Mouse (Mus musculus) hindbrain, embryonic 14.5 days (tissue): ENCODE results near the gene Hoxa3. TPM values are rescaled to one million over a fixed set of nuclear protein-coding genes. Genes with fewer than 3 reads are reported as not detected.

Experiments used
- ATAC-seq: fragments of 200-750 bp; cut with Nextera tagmentation; 2 replicates; pipeline ENCODE4 v1.8.0; 2017; ENCODE audit warnings: moderate number of reproducible peaks, mild to moderate bottlenecking, moderate TSS enrichment, moderate library complexity; ENCODE audit not compliant: low FRiP score
- DNase-seq: peaks from one replicate; pipeline ENCODE4 v3.0.0-alpha.2; 2015; ENCODE audit warnings: low spot score
- H3K27ac ChIP-seq: fragments of 300-500 bp; sonication (generic); 2 replicates; pipeline ENCODE4 v1.5.1; 2014; ENCODE audit warnings: mild to moderate bottlenecking, moderate library complexity
- H3K27me3 ChIP-seq: fragments of 300-500 bp; sonication (generic); 2 replicates; pipeline ENCODE4 v1.6.1; 2014; ENCODE audit warnings: mild to moderate bottlenecking, low read length, mixed read lengths; ENCODE audit not compliant: control insufficient read depth, insufficient read depth
- H3K36me3 ChIP-seq: fragments of 300-500 bp; sonication (generic); replicated peaks from 2 replicates; pipeline ENCODE4 v1.6.1; 2014; ENCODE audit not compliant: control insufficient read depth, insufficient read depth
- H3K4me1 ChIP-seq: fragments of 300-500 bp; sonication (generic); replicated peaks from 2 replicates; pipeline ENCODE4 v1.6.1; 2014; ENCODE audit warnings: antibody characterized with exemption, low read length, mixed read lengths; ENCODE audit not compliant: control insufficient read depth, insufficient read depth
- H3K4me2 ChIP-seq: fragments of 300-500 bp; sonication (generic); replicated peaks from 2 replicates; pipeline ENCODE4 v1.6.1; 2014; ENCODE audit warnings: mild to moderate bottlenecking, moderate library complexity
- H3K4me3 ChIP-seq: fragments of 300-500 bp; sonication (generic); replicated peaks from 2 replicates; pipeline ENCODE4 v1.5.1; 2014; ENCODE audit warnings: mild to moderate bottlenecking, low read length
- H3K9ac ChIP-seq: fragments of 300-500 bp; sonication (generic); 2 replicates; pipeline ENCODE4 v1.6.1; 2014
- H3K9me3 ChIP-seq: fragments of 300-500 bp; sonication (generic); 2 replicates; pipeline ENCODE4 v1.6.1; 2016; ENCODE audit warnings: low read length; ENCODE audit not compliant: control insufficient read depth
- WGBS: fragments of 180-500 bp; shearing (Covaris S2); extraction: QIAGEN DNeasy Blood & Tissue Kit; methylation state at CpG from one replicate; pipeline ENCODE4 v1.1.7; 2014; 5-methylcytosine and 5-hydroxymethylcytosine counted together
- polyA plus RNA-seq: library from polyadenylated mRNA; unstranded; fragments of >200 nt; fragmentation: Nextera tagmentation; extraction: Ambion mirVana; gene quantifications from 2 replicates; pipeline ENCODE4 v1.2.1, GENCODE M21; 2014

The Hoxa3 gene
- polyA plus RNA-seq, 1 experiment from 2014 or later: 24.9 TPM

GRCm38 (mm10) chr6:52208072-52208867 is 4.9 kb downstream of the Hoxa3 start, which contains the start of gene Hoxa6:
Hoxa6 (minus strand) TSS chr6:52208722.
- Histone ChIP-seq H3K9ac (peak within 1 kb of the TSS; percentile 50), H3K36me3 (no peaks in the 10 kb centered on the region), H3K4me2 (peak within 1 kb of the TSS; percentile 81), H3K4me1 (no peaks in the 10 kb centered on the region), H3K27ac (peak within 1 kb of the TSS; percentile 85), H3K4me3 (peak within 1 kb of the TSS; percentile 50), H3K27me3 (peaks cover 92% of the 10 kb centered on the region), H3K9me3 (no peaks in the 10 kb centered on the region)
- 1% methylated on average over 47 of the region's 47 CpGs for WGBS
- DNase-seq (no peak), ATAC-seq (no peak)

DNA sequence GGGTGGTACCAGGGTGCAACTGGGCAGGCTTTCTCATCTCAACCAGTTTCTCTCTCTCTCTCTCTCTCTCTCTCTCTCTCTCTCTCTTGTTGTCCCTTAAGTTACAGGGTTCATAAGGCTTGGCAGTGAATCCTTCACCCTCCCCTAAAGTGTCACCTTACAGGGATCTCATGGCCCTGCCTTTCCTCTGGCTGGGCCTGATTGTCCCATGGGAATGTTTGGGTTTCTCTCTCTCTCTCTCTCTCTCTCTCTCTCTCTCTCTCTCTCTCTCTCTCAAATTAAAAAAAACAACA is 5.5 kb downstream of the Hoxa3 start:
- Histone ChIP-seq H3K27ac (0 out of 2 replicates have a peak overlapping the region, but pooled peaks have one; percentile 85), H3K36me3 (no peaks in the 10 kb centered on the region), H3K4me2 (peak overlapping the region; percentile 81), H3K9me3 (no peaks in the 10 kb centered on the region), H3K27me3 (peaks cover 90% of the 10 kb centered on the region), H3K4me1 (no peaks in the 10 kb centered on the region), H3K9ac (0 out of 2 replicates have a peak overlapping the region, but pooled peaks have one; percentile 43), H3K4me3 (peak overlapping the region; percentile 50)
- no peak for DNase-seq
- ATAC-seq: no peak

GRCm38 (mm10) chr6:52206882-52207683 is 6.1 kb downstream of the Hoxa3 start:
- Histone ChIP-seq H3K4me1 (no peaks in the 10 kb centered on the region), H3K4me3 (peak overlapping the region; percentile 50), H3K27ac (peak overlapping the region; percentile 85)

GRCm38 (mm10) chr6:52205638-52206621 is 7.2 kb downstream of the Hoxa3 start:
- peaks cover 89% of the 10 kb centered on the region for H3K27me3 ChIP-seq
- WGBS: 2% methylated on average over 55 of the region's 55 CpGs
- H3K36me3 ChIP-seq: no peaks in the 10 kb centered on the region
- DNase-seq: no peak
- H3K9ac ChIP-seq: peak overlapping the region; percentile 58
- no peak for ATAC-seq
- no peaks in the 10 kb centered on the region for H3K9me3 ChIP-seq
- H3K4me3 ChIP-seq: peak overlapping the region; percentile 50
- H3K4me1 ChIP-seq: no peaks in the 10 kb centered on the region
- H3K4me2 ChIP-seq: peak overlapping the region; percentile 81
- H3K27ac ChIP-seq: peak overlapping the region; percentile 85

More at GRCm38 (mm10) chr6:52206882-52207683, 6.1 kb downstream of the Hoxa3 start:
- Histone ChIP-seq H3K36me3 (no peaks in the 10 kb centered on the region), H3K27me3 (peaks cover 89% of the 10 kb centered on the region), H3K9me3 (no peaks in the 10 kb centered on the region), H3K9ac (peak overlapping the region; percentile 58; the same call in 1 of the 2 replicates), H3K4me2 (peak overlapping the region; percentile 81)
- 4% methylated on average over 4 of the region's 4 CpGs for WGBS
- ATAC-seq (no peak), DNase-seq (no peak)

DNA sequence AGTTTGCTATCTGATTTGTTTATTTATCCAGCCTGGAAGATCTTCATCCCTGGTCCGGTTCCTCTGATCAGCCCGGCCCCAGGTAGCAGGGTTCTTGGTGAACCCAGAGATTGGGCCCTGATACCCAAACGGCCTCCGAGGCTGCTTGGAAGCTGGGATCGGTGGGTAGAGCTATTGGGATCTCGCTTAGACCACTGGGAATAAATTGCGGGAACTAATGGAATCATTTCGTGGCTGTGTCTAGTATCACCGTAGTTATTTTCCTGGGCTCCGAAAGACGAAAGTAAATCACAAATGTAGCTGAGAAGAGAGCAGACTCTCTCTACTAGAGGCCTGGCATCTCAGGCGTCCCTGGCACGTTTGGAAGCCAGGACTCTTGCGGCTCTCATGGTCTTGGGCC is 7.9 kb downstream of the Hoxa3 start:
- 3% methylated on average over 14 of the region's 14 CpGs for WGBS
- no peaks in the 10 kb centered on the region for H3K36me3 ChIP-seq
- DNase-seq: no peak

DNA sequence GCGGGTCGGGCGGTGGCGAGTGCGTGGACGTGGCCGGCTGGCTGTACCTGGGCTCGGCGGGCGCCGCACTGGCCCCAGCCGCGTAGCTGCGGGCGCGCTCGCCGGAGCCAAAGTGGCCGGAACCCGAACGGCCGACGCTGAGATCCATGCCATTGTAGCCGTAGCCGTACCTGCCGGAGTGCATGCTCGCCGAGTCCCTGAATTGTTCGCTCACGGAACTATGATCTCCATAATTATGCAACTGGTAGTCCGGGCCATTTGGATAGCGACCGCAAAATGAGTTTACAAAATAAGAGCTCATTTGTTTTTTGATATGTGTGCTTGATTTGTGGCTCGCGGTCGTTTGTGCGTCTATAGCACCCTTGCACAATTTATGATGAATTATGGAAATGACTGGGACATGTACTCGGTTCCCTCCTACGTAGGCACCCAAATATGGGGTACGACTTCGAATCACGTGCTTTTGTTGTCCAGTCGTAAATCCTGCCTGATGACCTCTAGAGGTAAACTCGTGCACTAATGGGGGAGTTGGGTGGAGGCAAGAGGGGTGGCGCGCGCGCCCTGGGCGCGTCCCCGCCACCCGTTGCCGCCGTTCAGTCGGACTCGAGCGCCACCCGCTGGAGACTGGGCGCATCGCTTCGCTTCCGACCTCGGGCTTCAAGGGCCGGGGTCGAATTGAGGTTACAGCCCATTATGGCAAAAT is 8.9 kb downstream of the Hoxa3 start, which contains the start of gene Hoxa5:
Gene Hoxa5 (minus strand): TSS at position 538 of the 703 bp plus-strand sequence.
- peaks cover 90% of the 10 kb centered on the region for H3K27me3 ChIP-seq
- H3K9ac ChIP-seq: peak within 1 kb of the TSS; percentile 61
- H3K27ac ChIP-seq: peak within 1 kb of the TSS; percentile 88
- peak; percentile 82 for ATAC-seq
- H3K4me3 ChIP-seq: peak within 1 kb of the TSS; percentile 50
- DNase-seq: peak; percentile 76
- no peaks in the 10 kb centered on the region for H3K36me3 ChIP-seq
- under 1% methylated on average over 65 of the region's 65 CpGs for WGBS
- peak within 1 kb of the TSS; percentile 81 for H3K4me2 ChIP-seq
- no peaks in the 10 kb centered on the region for H3K4me1 ChIP-seq
- H3K9me3 ChIP-seq: no peaks in the 10 kb centered on the region

More for the DNA sequence above, 7.9 kb downstream of the Hoxa3 start:
- H3K27me3 ChIP-seq: peaks cover 90% of the 10 kb centered on the region
- ATAC-seq: no peak
- peak overlapping the region; percentile 58 for H3K9ac ChIP-seq
- H3K4me2 ChIP-seq: peak overlapping the region; percentile 81
- H3K4me3 ChIP-seq: peak overlapping the region; percentile 50
- H3K4me1 ChIP-seq: no peaks in the 10 kb centered on the region
- peak overlapping the region; percentile 85 for H3K27ac ChIP-seq
- H3K9me3 ChIP-seq: no peaks in the 10 kb centered on the region

- Histone ChIP-seq H3K4me1 (no peaks in the 10 kb centered on the region), H3K4me2 (peak overlapping the region; percentile 81), H3K9ac (peak overlapping the region; percentile 61), H3K36me3 (no peaks in the 10 kb centered on the region), H3K4me3 (peak overlapping the region; percentile 50), H3K27ac (peak overlapping the region; percentile 88), H3K27me3 (peaks cover 90% of the 10 kb centered on the region), H3K9me3 (no peaks in the 10 kb centered on the region)
- 0 out of 2 replicates have a peak, but pooled peaks have one; percentile 32 for ATAC-seq
- under 1% methylated on average over 42 of the region's 46 CpGs for WGBS
- DNase-seq: no peak
These were observed 9.6 kb downstream of the Hoxa3 start for GRCm38 (mm10) chr6:52203371-52204049.

- Histone ChIP-seq H3K36me3 (no peaks in the 10 kb centered on the region), H3K4me3 (peak overlapping the region; percentile 50), H3K9me3 (no peaks in the 10 kb centered on the region), H3K9ac (peak overlapping the region; percentile 61), H3K27me3 (peaks cover 90% of the 10 kb centered on the region), H3K4me1 (no peaks in the 10 kb centered on the region), H3K4me2 (peak overlapping the region; percentile 81), H3K27ac (peak overlapping the region; percentile 88)
- under 1% methylated on average over 10 of the region's 10 CpGs for WGBS
- DNase-seq (no peak), ATAC-seq (no peak)
These were observed 10.1 kb downstream of the Hoxa3 start for GRCm38 (mm10) chr6:52203121-52203370.
